15 mouse cellular contexts compared by ENCODE assay signal in the genomic region with DNA sequence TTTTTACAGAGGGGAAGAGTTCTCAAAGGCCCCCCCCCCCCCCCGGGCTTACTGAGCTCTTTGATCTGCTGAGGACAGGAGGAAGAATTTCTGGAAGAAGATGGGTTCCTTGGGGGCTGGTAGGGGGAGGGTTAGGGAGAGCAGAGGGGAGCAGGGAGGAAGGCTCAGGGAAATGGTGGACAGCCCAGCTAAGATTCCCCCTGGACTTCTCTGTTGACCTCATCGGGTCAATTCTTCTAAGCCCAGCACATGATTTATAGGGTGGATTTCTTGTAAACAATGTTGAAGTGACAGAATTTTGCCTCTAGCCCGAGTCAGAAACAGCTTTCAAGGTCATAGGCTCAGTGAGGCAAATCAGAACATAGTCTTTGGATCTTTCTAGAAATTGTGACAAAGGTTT.
"Had no signal": no experiment of that assay in that cellular context is flagged by ENCODE, and none has a peak within 500 bp of the region (broad histone marks: within the 10 kb centered on the region; RNA-seq: fewer than 3 reads in every experiment).

No protein-coding gene starts in this region.

- H3K9me3 ChIP-seq: limb, embryonic 13.5 days; megakaryocyte, embryonic 14.5 days; midbrain, embryonic 12.5 days; neural tube, embryonic 13.5 days had no signal

- H3K4me1 ChIP-seq: megakaryocyte, embryonic 14.5 days; midbrain, embryonic 12.5 days had no signal

- H3K27ac ChIP-seq: layer of hippocampus, adult 2 months; limb, embryonic 13.5 days; liver, embryonic 14.5 days; macrophage; midbrain, embryonic 12.5 days; neural tube, embryonic 13.5 days had no signal

- H3K4me2 ChIP-seq: limb, embryonic 13.5 days; midbrain, embryonic 12.5 days; neural tube, embryonic 13.5 days had no signal

- H3K36me3 ChIP-seq: limb, embryonic 13.5 days; midbrain, embryonic 12.5 days; neural tube, embryonic 13.5 days had no signal

- DNase-seq: kidney, postnatal 4 days; left cerebral cortex, postnatal 4 days; right cerebral cortex, postnatal 14 days; thymus, postnatal 36 days had no signal

- ATAC-seq: hindbrain, embryonic 16.5 days; inflammation-experienced regulatory T-cells, adult 6 months; intestine, postnatal 0 days; midbrain, embryonic 16.5 days had no signal

- H3K9ac ChIP-seq: limb, embryonic 13.5 days; liver, embryonic 14.5 days; midbrain, embryonic 12.5 days; neural tube, embryonic 13.5 days had no signal

- H3K4me3 ChIP-seq: layer of hippocampus, adult 2 months; limb, embryonic 13.5 days; megakaryocyte, embryonic 14.5 days; midbrain, embryonic 12.5 days; neural tube, embryonic 13.5 days had no signal

- H3K27me3 ChIP-seq: limb, embryonic 13.5 days; megakaryocyte, embryonic 14.5 days; midbrain, embryonic 12.5 days; neural tube, embryonic 13.5 days had no signal
